Mouse (Mus musculus) urinary bladder, postnatal 10 days (tissue): ENCODE results near the gene Abhd17a.
A peak's percentile ranks its signal among the peaks of the same experiment; 100 is the strongest.

Experiments used
- DNase-seq: peaks from one replicate; pipeline ENCODE4 v3.0.0; 2022; ENCODE audit warnings: low spot score

Abhd17a gene

DNA sequence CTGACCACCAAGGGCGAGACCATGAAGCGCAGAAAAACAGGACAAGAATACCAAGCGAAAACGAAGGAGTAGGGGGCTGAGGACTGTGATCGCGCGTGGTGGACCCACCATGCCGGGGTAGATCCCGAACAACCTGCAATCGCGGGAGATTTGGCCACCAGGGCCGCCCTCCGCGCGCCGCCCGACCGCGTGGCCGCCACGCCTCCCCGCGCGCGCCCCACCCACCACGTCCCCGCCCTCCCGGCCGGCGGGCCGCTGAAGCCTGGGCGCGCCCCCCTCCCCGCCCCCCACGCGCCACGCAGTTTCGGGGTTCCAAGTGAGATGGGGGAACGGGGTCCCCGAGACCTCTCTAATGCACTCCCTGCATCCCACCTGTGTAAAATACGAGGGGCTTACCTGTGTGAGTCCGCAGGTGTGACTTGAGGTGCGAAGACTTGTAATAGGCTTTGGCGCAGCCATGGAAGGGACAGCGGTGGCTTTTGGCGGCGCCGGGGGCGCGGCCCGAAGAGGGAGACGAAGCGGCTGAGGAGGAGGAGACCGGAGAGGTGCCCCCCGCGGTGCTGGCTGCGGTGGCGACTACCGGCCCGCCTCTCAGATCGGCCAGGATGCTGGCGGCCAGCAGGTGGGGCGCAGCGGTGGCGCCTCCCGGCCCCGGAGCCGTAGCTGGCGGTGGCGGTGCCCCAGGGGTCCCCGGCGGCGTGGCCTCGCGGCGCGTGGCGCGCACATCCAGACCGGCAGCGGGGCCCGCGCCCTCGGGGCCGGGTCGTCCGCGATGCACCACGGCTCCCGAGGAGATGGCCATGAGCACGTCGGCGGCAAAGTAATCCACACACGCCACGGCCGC is 13.6 kb downstream of the Abhd17a start:
- no peak for DNase-seq

DNA sequence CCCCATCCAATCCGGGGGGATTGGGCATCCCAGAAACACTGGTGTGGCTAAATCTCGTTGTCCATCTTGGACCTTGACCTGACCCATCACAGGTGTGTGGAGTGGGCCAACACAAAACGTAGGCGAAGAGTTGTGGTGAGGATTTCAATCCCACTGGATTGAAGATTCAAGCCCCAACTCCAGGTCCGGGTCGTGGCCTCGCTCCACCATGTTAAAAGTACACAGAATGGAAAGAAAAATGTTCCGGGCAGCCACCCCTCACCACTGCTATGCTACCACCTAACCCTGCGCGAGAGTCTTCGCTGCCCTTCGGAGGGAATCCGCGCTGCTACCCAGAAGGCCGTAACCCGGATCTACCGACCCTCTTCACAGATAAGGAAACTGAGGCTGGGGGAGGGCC is 14.2 kb downstream of the Abhd17a start:
- DNase-seq, result no peak

DNA sequence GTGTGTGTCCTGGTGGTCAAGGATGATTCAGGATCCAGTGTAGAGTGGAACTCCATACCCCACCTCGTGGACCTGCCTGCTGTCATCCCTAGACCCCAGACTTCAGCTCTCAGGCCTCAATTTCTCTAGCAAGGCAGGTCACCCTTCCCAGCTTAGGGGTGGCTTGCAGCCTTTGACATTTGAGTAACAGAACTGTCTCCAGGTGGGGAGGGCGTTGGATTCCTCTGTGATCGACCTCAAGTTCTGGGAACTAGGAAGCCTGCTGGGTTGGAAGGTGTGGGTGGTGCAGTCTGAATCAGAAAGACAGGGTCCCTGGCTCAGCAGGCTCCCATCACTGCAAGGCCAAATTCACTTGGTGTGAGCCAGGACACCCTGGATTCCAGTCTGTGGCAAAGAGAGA is 15.2 kb downstream of the Abhd17a start:
- no peak for DNase-seq

DNA sequence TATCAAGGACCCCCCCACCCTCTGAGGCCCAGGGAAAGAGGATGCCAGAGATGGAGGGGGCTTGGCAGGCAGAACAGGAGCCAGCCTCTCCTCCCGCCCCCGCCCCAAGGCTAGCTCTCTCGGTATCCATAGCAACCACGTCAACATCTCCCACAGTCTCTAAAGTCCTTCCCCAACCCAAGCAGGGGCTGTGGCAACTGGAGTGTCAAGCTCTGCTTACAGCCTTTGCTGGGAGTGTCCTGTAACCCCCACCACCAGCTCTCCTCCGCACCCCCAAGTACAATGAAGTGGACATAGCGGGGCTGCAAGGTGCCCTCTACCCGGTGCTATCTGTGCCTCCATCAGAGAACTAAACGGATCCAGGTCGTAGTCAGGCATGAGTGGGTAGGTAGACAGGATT is 16.2 kb downstream of the Abhd17a start:
- no peak for DNase-seq

DNA sequence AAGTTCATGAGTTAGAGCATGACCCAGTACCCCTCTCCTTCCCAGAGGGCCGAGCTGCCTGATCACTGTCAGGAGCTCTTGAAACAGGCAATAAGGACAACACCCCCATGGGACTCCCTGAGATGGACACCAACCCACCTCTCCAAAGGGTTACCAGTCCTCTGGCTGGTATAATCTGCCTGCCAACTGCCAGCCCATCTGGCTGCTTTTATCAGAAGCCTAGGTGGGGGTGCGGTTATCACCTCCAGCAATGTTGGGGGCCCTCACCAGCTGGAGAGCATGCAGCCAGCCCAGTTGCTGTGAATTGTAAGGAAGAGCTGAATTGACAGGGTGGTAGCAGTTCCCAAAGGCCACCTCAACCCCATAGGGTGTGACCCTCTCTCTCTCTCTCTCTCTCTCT is 17.7 kb downstream of the Abhd17a start:
- DNase-seq, result no peak

DNA sequence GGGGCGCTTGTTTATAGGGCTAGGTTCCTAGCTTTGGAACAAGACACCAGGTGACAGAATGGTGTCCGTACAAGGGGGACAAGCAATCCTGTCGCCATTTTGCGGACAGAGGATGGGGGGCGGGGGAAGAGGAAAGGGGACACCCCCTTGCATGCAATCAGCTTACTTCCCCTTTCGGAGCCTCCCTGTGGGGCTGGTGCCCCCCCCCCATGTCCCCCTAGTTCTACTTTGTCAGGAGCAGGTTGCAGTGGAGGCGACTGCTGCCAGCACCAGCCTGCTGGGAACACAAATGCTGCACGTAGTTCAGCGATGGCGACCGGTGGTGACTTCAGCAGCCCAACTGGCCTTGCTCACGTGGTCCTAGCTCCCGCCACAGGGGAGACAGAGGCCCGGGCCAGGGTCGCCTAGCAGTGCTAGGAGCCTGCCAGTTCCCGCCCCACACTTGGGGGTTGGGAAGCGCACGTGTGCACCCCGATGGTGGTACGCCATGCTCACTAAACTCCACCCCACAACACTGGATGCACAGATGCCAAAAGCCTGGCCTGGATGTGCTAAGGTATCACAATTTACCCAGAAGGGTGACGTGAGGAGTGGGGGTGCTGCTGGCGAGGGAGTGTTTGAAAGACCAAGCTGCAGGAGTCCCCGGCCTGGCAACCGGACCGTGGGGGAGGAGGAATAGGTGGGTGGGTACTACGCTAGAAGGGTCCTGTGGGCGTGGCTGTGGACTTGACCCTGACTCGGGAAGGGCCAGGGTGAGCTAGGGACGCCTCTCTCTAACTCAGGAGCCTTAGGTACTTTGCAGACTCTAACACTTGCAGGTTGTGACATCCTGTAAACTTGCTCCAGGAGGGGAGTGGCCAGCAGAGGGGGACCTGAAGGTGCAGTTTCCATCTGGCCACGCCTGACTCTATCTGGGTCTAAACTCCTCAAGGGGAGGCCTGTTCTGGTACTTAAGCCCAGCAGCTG is 19.0 kb downstream of the Abhd17a start:
- DNase-seq, result no peak

DNA sequence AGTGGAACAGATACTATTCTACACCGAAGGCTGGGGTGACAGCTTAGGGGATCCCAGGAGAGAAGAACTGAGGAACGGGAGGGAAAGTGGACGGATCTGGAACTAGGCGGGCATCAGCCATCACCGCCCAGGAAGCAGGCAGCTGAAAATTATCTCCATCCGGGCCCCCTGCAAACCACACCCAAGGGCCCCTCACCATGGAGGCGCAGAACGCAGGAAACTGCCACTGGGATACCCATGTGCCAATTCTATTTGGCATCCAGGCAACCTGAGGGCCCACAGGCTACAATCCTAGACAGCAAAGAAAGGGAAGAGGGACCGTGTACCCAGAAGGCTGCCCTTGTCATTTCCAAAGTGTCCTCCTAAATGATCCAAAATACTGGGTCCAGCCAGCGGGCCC is 19.7 kb downstream of the Abhd17a start:
- no peak for DNase-seq

DNA sequence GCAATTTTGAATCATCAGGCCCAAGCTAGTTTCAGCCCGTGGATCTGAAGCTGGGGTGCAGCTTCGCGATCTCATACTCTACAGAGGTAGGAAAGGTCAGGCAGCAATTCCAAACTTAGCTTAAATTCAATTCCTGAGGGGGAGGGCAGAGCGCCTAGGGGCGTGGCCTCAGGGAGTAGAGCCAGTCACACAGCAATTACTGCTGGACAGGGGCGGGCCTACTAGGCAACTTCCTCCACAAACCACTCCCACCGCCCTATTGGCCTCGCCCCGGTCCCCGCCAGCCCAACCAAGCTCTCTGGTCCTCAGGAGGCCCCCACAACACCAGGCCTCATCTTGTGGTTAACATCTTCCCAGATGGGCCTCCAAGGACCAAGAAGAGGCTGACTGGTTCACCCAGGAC is 20.5 kb downstream of the Abhd17a start:
- no peak for DNase-seq

DNA sequence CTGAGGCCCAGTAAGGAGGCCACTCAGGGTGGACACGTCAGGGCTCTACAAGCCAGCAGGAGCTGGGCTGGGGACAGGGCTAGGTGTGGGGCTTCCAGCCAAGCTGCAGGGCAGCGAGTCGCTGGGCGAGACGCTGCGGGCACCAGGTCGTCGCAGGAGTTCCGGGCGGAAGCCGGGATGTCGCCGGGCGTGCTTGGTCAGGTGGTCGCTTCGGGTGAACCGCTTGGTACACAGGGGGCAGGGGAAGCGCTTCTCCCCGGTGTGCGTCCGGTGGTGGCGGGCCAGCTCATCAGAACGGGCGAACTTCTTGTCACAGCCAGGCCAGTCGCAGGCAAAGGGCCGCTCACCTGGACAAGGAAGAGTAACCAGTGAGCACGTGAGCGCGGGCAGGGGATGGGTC is 21.3 kb downstream of the Abhd17a start:
- DNase-seq, result no peak

DNA sequence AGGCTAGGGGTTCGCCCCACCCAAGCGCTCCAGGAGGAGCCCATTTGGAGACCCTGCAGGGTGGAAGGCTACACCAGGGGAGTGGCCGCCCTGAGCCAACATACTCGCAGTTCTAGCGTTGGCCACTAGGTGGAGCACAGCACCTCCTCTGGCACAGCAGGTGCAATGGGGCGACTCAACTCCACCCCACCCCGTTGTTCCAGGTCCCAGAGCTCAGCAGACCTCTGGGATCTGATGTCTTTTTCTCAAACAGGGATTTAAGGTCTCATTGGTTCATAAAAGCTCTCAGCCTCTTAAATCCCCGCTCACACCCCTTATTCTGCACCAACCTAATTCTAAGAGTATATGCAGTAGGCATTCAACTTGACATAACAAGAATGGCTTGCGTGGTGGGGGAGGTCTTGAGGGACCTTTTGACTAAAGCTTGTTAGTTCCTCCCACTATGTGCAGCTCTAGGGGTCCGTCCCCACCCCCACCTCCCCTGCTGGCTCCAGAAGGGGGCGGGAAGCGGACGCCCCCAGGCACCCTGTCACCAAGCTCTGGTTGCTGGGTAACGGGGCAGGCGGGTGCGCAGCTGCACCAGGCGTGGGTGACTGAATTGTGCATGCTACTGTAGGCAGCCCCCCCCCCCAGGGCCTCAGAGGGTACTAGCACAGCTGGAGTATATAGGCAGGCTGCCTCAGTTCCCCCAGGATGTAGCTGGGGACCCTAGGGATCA is 23.6 kb downstream of the Abhd17a start:
- DNase-seq, result peak; percentile 57

DNA sequence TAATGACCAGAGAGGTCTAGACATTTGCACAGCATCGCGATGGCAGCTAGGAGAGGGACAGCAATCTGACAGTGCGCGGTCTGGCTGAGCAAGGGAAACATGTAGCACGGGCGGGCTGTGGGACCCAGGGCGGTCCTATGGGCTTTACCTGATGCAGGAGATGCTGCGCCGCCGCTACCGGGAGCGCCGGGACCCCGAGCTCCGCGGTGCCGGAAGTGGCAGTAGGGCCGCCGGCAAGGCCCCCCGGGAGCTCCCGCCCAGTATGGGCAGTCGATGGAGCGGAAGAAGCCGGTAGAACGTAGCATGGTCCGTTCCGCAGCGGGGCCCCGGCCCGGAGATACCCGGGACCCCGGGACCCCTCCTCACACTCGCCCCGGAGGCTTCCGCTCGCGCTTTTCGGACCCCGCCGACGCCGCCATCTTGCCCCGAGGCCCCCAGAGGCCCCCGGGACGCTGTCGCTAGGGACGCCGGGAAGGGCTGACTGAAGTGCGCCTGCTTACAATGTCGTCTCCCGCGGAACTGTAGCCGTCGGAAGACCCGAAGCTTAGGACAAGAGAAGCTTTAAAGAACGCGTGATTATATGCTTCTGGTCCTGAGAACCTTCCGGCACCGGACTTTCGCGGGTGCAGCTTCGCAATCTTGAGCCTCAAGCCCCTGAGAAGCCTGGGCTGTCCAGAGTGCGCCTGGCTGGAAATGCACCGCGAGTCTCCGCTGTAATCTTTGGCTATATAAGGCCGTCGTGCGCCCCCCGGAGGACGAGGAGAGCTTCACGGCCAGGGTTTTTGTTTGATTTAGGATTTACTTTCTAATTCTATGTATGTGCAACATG is 28.8 kb downstream of the Abhd17a start, which contains the start of gene Rexo1:
Rexo1 (minus strand) TSS at position 445 of the 829 bp plus-strand sequence.
- DNase-seq, result peak; percentile 72

DNA sequence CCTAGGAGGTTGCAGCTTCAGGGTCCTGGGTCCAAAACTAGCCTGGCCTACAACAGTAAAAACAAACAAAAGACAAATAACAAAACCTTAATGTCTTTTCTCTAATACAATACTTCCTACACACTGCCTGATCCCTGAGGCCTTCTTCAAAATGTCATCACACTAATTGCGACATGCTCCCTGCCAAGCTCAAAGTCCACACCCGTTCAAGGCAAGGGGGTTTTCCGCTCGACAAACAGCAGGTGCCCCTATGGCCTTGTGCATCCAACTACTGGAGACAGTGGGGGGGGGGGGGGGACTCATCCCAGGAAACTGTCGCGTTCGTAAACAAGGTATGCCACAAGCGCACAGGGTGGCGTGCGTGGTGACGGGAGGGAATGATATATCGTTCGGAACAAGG is 29.5 kb downstream of the Abhd17a start:
- DNase-seq, result no peak

DNA sequence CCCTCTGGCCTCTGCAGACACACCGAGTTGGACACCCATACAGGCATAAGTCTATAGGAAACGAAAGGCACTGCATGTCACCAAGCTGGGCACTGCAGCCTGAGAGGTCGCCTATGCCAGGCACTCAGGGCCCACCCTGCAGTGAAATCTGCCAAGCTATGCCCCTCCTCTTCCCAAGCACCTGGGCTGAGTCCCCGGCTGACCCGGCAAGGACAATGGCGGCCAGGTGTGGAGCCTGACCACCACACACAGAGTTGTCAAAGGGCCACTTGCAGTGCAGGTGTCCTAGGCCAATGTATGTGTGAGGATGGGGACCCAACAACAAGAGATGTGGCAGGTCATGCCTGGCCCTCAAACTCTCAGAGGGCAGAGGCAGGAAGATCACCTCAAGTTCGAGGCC is 30.7 kb downstream of the Abhd17a start:
- no peak for DNase-seq

DNA sequence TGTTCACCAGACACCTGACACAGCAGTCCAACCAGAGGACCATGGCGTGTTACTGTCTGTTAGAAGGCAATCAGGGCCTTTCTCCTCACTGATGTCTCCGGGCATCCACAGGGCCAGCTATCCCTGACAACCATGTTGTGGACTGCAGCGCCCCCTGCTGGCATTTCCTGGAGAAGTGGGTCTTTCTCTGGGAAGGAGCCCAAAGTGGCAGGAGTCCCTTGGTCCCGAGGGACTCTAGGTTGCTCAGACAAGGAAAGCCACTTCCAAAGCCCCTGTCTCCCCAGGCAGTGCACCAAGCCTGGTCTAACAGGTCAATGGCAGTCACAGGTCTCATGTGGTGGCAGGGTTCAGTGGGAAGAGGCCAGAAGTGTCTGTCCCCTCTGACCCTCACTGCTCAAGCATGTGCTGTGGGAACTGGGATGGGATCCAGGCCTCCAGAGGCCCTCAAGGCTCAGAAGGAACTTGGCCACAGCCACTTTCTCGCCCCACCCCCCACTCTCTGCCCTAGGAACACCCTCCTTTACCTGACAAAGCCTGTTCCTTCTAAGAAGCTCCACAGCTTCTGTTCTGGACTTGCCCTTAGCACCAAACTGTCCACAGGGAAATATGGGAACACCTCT is 32.7 kb downstream of the Abhd17a start:
- DNase-seq, result no peak

DNA sequence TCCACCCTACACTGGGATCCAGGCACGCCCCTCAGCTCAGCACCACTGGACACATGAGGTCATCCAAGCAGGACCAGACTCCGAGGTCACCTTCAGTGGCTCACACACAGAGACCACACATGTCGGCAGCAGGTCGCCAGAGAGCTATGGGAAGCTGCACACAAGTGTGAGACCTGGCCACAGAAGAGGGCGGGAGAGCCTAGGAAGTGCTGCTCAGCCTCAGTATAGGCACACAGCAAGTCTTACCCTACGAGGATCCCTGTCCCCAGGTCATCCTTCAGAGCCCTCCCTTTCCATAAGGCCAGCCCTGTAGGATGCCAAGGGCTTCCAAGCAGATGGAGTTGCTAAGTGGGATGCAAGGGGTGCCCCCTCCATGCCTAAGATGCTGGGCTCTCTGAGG is 36.1 kb downstream of the Abhd17a start:
- DNase-seq, result no peak

DNA sequence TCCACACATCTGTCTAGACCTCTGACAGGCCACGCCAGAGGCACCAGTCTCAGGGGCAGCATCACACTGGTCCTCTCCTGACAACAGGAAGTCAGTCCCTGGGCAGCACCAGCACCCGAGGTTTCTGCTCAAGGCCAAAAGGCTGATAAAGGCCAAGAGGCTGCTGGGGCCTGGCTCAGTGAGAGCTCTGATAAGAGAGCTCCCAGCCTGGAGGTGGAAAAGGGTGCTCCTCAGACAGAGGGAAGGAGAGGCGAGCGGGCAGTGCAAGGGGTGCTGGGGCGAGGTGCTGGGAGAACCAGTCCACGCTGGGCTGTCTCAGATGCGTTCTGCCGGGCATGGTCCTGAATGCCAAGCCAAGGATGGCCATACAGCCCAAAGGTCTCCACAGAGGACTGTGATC is 36.6 kb downstream of the Abhd17a start:
- no peak for DNase-seq

DNA sequence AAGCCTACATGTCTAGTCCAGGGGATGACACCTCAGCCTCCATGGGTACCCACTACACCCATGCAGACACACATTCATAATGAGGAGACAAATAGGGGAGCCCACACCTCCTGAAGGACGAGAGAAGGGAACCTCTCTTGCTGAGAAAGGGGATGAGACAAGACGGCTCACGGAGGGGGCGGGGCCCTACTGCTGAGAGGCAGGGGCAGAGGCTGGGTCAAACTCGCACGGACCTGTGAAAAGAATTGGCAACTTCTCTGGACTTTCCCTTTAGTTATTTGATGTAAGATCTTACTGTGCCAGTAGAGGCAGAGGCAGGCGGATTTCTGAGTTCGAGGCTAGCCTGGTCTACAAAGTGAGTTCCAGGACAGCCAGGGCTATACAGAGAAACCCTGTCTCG is 37.8 kb downstream of the Abhd17a start:
- DNase-seq, result no peak

DNA sequence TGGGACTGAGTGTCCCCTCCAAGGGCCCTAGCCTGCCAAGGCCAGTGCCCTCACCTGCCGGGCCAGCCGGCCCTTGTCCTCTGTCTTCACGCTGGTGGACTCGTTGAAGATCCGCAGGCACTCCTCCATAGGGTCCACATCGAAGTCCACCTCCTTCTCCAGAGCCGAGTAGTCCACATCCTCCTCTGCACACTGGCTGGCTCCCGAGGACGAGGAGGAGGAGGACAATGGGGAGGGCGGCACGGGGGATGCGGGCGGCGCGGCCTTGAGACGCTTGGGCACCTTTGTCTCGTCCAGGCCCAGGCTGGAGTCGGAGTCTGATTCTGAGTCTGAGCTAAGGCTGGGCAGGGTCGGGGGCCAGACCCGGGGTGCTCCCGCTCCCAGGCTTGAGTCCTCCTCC is 40.9 kb downstream of the Abhd17a start:
- no peak for DNase-seq

DNA sequence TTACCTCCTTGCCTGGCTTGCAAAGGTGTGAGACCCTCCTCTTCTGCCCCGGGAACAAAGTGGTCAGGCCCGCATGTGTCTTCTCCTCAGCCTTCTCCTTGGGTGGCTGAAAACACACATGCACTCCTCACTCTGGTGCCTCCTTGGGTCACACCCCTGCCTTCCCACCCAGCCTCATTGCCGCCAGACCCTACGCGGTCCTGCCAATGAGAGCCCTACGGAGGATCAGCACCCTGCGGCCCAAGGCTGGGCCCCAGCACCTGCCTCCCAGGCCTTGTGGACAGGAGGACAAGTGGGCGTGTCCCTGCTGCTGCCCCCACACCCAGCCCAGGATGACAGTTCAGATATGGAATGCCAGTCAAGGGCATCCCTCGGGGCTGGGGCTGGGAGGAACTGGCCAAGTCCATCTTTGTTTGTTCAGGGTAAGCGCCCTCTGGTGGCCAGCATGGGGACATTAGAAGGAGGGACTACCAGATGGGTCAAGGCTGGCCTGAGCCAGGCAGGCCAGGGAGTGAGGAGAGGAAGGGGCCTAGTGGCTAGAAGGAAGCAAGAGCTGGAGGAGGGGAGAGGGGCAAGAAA is 41.6 kb downstream of the Abhd17a start:
- DNase-seq, result no peak

DNA sequence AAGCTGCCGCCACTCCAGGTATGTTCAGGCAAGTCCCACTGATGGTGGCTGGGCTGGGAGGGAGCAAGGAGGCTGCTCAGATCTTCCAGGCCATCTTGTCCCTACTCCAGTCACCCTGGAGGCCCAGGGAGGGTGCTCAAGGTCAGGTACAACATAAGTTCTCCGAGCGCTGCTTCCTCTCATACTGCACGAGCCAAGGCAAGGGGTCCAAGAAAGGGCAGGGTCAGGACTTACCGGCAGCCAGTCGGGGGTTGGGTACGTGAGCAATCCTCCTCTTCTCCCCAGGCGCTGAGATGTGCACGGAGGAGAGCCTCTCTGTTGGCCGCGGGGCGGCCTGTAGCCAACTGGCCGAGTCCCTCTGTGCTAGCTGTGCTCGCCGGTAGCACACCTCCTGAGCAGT is 42.6 kb downstream of the Abhd17a start:
- no peak for DNase-seq

DNA sequence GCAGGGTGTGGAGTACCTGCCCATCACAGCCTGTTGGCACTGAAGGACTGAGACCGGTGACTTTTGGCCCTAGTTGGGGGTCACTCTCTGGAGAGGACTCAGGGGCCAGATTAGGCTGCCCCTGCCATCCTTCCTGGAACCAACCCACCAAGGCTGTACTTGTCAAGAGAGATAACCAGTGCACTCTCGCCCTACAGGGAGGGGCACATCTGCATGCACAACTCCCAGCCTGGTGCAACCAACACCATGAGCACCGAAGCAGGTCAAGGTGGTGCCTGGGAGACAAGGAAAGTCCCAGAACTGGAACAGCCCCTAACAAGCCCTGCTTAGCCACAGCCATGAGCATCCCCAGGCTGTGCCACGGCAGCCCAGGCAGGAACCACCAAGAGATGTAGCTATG is 43.2 kb downstream of the Abhd17a start:
- DNase-seq, result no peak
